Mouse (Mus musculus) ovary, adult 2 months (tissue): Measurements from ENCODE around the gene Basp1. TPM values are rescaled to one million over a fixed set of nuclear protein-coding genes. Genes with fewer than 3 reads are reported as not detected.

Experiments used
- polyA plus RNA-seq: library from polyadenylated mRNA; depleted of rRNA; stranded (reverse); fragments of >200 nt; gene quantifications from 2 replicates; pipeline ENCODE4 v1.2.3, GENCODE M21; 2012; rRNA removed

Gene Basp1
- 16.3 and 28.3 TPM in 2 replicates for polyA plus RNA-seq

GRCm38 (mm10) chr15:25413378-25413901, at the start of gene Basp1:
Gene Basp1, minus strand, starts transcription at chr15:25413764.

Other genes with a start within 250 kb of the Basp1 start
- 65.4 and 86.9 TPM in 2 replicates for gene Myo10, start 208.8 kb upstream of the Basp1 start, polyA plus RNA-seq